Mouse (Mus musculus) intestine, postnatal 0 days (tissue): ENCODE results near the gene Cdip1. TPM values are rescaled to one million over a fixed set of nuclear protein-coding genes. Genes with fewer than 3 reads are reported as not detected.

Source experiments
- ATAC-seq: fragments of 200-750 bp; cut with Nextera tagmentation; 2 replicates; pipeline ENCODE4 v1.8.0; 2017; ENCODE audit warnings: mild to moderate bottlenecking, moderate TSS enrichment, moderate library complexity
- H3K27ac ChIP-seq: fragments of 300-500 bp; sonication (generic); 2 replicates; pipeline ENCODE4 v1.5.1; 2014; ENCODE audit warnings: mild to moderate bottlenecking, low read depth, low read length, moderate library complexity
- H3K27me3 ChIP-seq: fragments of 300-500 bp; sonication (generic); replicated peaks from 2 replicates; pipeline ENCODE4 v1.6.1; 2014; ENCODE audit warnings: low read length, mixed read lengths; ENCODE audit not compliant: control insufficient read depth, insufficient read depth
- H3K36me3 ChIP-seq: fragments of 300-500 bp; sonication (generic); 2 replicates; pipeline ENCODE4 v1.6.1; 2014; ENCODE audit warnings: mild to moderate bottlenecking, moderate library complexity; ENCODE audit not compliant: control insufficient read depth, insufficient read depth
- H3K4me1 ChIP-seq: fragments of 300-500 bp; sonication (generic); replicated peaks from 2 replicates; pipeline ENCODE4 v1.6.1; 2014; ENCODE audit warnings: antibody characterized with exemption, low read length, mixed read lengths; ENCODE audit not compliant: control insufficient read depth, insufficient read depth
- H3K4me2 ChIP-seq: fragments of 300-500 bp; sonication (generic); replicated peaks from 2 replicates; pipeline ENCODE4 v1.6.1; 2014; ENCODE audit warnings: low read depth, mild to moderate bottlenecking, moderate library complexity
- H3K4me3 ChIP-seq: fragments of 300-500 bp; sonication (generic); 2 replicates; pipeline ENCODE4 v1.5.1; 2014; ENCODE audit warnings: low read depth, low read length
- H3K9ac ChIP-seq: fragments of 300-500 bp; sonication (generic); 2 replicates; pipeline ENCODE4 v1.6.1; 2014; ENCODE audit warnings: mild to moderate bottlenecking, low read depth, low read length
- H3K9me3 ChIP-seq: fragments of 300-500 bp; sonication (generic); 2 replicates; pipeline ENCODE4 v1.6.1; 2016; ENCODE audit warnings: mixed run types; ENCODE audit not compliant: control insufficient read depth
- CTCF ChIP-seq: sonication (generic); IDR thresholded peaks from 2 replicates; pipeline ENCODE4 v1.5.1; 2016; ENCODE audit warnings: low read depth, mild to moderate bottlenecking, control low read depth, antibody characterized with exemption, moderate library complexity
- WGBS: fragments of 180-500 bp; shearing (Covaris S2); extraction: QIAGEN DNeasy Blood & Tissue Kit; methylation state at CpG from one replicate; pipeline ENCODE4 v1.1.7; 2014; 5-methylcytosine and 5-hydroxymethylcytosine counted together
- polyA plus RNA-seq: library from polyadenylated mRNA; unstranded; fragments of >200 nt; fragmentation: Nextera tagmentation; extraction: Ambion mirVana; gene quantifications from 2 replicates; pipeline ENCODE4 v1.2.1, GENCODE M21; 2015

The Cdip1 gene
- polyA plus RNA-seq, 1 experiment from 2014 or later: 68.0 TPM

DNA sequence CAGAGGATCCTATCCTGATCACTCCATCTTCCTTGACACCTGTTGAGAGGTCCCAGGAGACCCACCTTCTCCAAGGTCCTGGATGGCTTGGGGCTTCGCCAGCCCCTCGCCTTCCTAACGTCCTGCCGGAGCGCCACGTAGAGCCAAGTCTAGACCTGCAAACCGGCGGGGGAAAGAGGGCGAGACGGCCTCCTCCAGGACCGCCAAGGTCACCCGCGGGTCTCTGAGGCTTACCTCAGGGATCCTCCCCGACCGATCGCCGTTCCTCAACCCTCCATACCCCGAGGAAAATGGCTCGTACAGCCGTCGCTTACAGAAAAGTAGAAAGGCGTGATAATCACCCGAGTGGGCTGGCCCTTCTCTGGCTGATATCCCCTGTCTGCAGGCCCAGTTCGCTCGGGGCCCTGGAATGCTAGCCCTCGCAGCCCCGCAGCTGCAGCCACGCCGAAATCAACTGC is 752 bp downstream of the Cdip1 start:
- Histone ChIP-seq H3K9ac (peak overlapping the region; percentile 76), H3K9me3 (no peaks in the 10 kb centered on the region), H3K27ac (peak overlapping the region; percentile 93), H3K36me3 (no peaks in the 10 kb centered on the region), H3K27me3 (no peaks in the 10 kb centered on the region), H3K4me2 (peak overlapping the region; percentile 83), H3K4me3 (peak overlapping the region; percentile 89), H3K4me1 (peaks cover 19% of the 10 kb centered on the region; the same call in 1 of the 2 replicates)
- ATAC-seq: peak; percentile 18
- no peak for TF ChIP-seq CTCF
- WGBS: under 1% methylated on average over 29 of the region's 29 CpGs

- TF ChIP-seq CTCF: no peak
- H3K4me2 ChIP-seq: peak overlapping the region; percentile 83
- no peaks in the 10 kb centered on the region for H3K27me3 ChIP-seq
- ATAC-seq: no peak
- H3K4me1 ChIP-seq: peaks cover 19% of the 10 kb centered on the region; the same call in 1 of the 2 replicates
- peaks cover 4% of the 10 kb centered on the region; the same call in 1 of the 2 replicates for H3K36me3 ChIP-seq
- H3K4me3 ChIP-seq: no peak overlapping the region
- H3K27ac ChIP-seq: peak overlapping the region; percentile 54
- no peak overlapping the region for H3K9ac ChIP-seq
- H3K9me3 ChIP-seq: no peaks in the 10 kb centered on the region
These were observed 1.9 kb downstream of the Cdip1 start for GRCm38 (mm10) chr16:4788176-4788575.

DNA sequence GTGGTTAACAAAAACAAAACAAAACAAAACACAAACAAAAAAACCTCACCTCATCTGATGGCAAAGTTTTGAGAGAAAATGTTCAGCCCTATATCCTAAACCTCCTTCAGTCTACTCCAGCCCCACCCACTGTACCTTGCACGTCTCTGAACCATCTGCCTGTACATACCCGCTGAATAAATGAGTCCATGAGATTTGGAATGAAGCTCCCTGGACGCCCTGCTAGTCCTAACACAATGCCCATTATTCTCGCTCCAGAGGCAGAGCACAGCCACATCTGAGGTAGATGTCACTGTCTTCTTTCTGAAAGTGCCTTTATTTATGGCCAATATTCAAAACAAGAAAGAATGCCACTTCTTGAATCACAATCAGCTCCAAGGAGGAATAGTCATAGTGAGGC is 4.4 kb downstream of the Cdip1 start:
- Histone ChIP-seq H3K27ac (no peak overlapping the region), H3K9me3 (no peaks in the 10 kb centered on the region), H3K27me3 (no peaks in the 10 kb centered on the region), H3K4me3 (no peak overlapping the region), H3K36me3 (peaks cover 8% of the 10 kb centered on the region; the same call in 1 of the 2 replicates), H3K4me2 (no peak overlapping the region), H3K9ac (no peak overlapping the region), H3K4me1 (peaks cover 23% of the 10 kb centered on the region)
- no peak for TF ChIP-seq CTCF
- 35% methylated on average over 4 of the region's 4 CpGs for WGBS
- no peak for ATAC-seq

DNA sequence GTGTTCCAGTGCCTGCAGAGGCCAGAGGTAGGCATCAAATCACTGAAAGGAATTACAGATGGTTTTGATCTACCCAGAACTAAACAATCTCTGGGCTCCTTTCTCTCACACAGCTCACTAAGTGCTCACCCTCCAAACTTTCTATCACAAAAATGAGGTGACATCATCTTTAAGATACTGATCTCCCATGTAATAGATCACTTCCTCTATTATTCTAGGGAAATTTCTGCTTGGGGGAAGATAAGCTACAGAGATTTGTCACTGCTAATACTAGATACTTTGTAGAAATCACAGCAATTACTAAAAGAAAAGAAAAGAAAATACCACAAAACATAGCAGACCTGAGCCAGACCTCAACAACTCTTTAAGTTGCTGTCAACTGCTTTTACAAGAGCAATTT is 7.6 kb downstream of the Cdip1 start:
- peaks cover 20% of the 10 kb centered on the region for H3K4me1 ChIP-seq
- no peak overlapping the region for H3K27ac ChIP-seq
- no peak for TF ChIP-seq CTCF
- peaks cover 11% of the 10 kb centered on the region; the same call in 1 of the 2 replicates for H3K36me3 ChIP-seq
- H3K9me3 ChIP-seq: no peaks in the 10 kb centered on the region
- no peaks in the 10 kb centered on the region for H3K27me3 ChIP-seq
- H3K4me3 ChIP-seq: no peak overlapping the region
- ATAC-seq: no peak
- H3K4me2 ChIP-seq: no peak overlapping the region
- H3K9ac ChIP-seq: no peak overlapping the region

- Histone ChIP-seq H3K4me1 (peaks cover 26% of the 10 kb centered on the region), H3K27me3 (no peaks in the 10 kb centered on the region), H3K4me2 (no peak overlapping the region), H3K36me3 (peaks cover 11% of the 10 kb centered on the region; the same call in 1 of the 2 replicates), H3K27ac (no peak overlapping the region; the same call in 1 of the 2 replicates), H3K4me3 (no peak overlapping the region), H3K9me3 (no peaks in the 10 kb centered on the region), H3K9ac (no peak overlapping the region)
- no peak for TF ChIP-seq CTCF
- WGBS: 67% methylated on average over 5 of the region's 5 CpGs
- no peak for ATAC-seq
These were observed 8.4 kb downstream of the Cdip1 start for GRCm38 (mm10) chr16:4781524-4782196.

GRCm38 (mm10) chr16:4778940-4779339 is 11.2 kb downstream of the Cdip1 start:
- TF ChIP-seq CTCF: no peak
- H3K27me3 ChIP-seq: no peaks in the 10 kb centered on the region
- H3K4me2 ChIP-seq: no peak overlapping the region
- WGBS: 88% methylated on average over 4 of the region's 4 CpGs
- no peak for ATAC-seq
- no peak overlapping the region for H3K4me3 ChIP-seq
- H3K9ac ChIP-seq: no peak overlapping the region
- H3K36me3 ChIP-seq: peaks cover 14% of the 10 kb centered on the region; the same call in 1 of the 2 replicates
- H3K9me3 ChIP-seq: no peaks in the 10 kb centered on the region
- H3K4me1 ChIP-seq: peaks cover 25% of the 10 kb centered on the region
- peak overlapping the region; percentile 65; the same call in 1 of the 2 replicates for H3K27ac ChIP-seq
